Mouse (Mus musculus) kidney, postnatal 4 days (tissue): ENCODE results near the gene Eepd1.
"Not testable (repeated sequence)": the region's sequence is repeated elsewhere in the genome, so short reads cannot be mapped to it uniquely, and the experiment has no call there.

Experiments
- DNase-seq, 2 experiments: peaks; one replicate each; pipeline ENCODE4 v3.0.0; 2021; ENCODE audit warnings: mixed read lengths in 2 of 2

Gene Eepd1

DNA sequence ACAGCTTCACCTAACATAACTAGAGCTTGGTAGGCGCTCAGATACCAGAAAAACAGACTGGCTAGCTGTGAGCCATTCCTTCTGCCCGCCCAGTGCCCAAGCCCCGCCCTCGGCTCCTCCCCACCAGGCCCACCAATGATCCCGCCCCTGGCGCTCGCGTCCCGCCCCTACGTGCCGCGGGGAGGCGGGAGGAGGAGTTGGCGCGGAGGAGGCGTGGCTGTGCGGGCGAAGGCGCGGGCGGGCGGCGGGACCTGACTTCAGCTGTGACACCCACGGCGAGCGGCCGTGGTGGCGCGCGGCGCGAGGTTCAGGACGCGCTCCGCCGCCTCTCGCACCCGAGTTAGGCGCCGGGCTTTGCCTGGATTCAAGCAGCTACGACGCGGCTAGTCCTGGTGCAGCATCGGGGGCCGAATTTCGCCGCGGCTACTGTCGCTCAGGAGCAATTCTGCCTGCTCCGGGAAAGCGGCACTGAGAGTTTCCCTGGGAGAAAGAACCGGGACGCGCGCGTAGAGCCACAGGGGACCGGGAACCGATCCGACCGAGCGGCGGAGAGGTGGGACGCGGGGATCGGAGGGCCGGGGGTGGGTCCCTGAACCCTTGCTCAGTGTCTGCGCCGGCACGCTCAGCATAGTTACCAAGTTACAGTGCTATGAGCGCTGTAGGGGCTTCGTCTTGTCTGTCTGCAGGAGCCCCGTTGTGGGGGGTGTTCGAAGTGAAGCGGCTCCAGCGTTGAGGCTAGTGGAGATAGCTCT is at the start of gene Eepd1:
Gene Eepd1, plus strand, starts transcription at position 204 of the 752 bp plus-strand sequence.
- peak; percentile 98 for DNase-seq

GRCm38 (mm10) chr9:25438836-25439235 is 42.5 kb upstream of the Eepd1 start:
- DNase-seq = peak in 1 of 2 experiments; percentile 11

GRCm38 (mm10) chr9:25440046-25440445 is 41.3 kb upstream of the Eepd1 start:
- DNase-seq = not testable (repeated sequence)

GRCm38 (mm10) chr9:25442041-25442440 is 39.3 kb upstream of the Eepd1 start:
- DNase-seq = no peak

DNA sequence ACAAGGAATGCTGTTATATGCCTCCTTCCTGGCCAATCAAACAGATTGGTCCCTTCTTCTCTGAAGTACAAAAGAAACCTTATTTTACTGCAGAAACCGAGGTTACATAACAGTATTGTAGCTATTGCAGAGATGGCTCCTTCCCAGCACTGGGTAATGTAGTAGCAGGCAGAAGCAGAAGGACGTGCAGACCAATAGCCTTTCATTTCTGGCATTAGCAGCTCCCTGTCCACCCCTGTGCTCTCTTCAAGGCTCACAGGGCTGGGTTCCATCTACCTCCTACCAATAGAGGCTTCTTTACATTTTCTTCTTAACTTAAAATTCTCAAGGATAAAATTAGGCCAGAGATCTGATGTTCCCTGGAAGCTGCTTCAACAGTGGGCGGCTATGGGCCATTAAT is 38.3 kb upstream of the Eepd1 start:
- DNase-seq = no peak

GRCm38 (mm10) chr9:25443546-25443945 is 37.8 kb upstream of the Eepd1 start:
- no peak for DNase-seq

DNA sequence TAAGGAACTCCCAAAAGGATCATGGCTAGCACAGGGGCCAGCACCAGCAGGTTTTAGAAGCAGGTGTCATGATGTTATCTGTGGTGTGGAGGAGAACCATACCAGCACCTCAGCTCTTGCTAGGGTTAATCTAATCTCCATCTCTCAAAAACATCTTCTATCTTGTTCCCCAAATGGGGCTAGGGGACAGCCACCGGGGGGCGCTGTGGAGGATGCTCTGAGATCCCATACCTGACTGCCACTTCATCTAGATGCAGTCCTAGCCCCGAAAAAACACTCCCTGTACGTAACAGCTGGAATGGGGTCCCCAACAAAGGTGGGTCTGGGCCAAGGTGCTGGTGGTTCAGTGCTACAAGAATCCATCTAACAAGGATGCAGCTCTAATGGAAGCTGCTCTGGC is 31.0 kb upstream of the Eepd1 start:
- DNase-seq = no peak

DNA sequence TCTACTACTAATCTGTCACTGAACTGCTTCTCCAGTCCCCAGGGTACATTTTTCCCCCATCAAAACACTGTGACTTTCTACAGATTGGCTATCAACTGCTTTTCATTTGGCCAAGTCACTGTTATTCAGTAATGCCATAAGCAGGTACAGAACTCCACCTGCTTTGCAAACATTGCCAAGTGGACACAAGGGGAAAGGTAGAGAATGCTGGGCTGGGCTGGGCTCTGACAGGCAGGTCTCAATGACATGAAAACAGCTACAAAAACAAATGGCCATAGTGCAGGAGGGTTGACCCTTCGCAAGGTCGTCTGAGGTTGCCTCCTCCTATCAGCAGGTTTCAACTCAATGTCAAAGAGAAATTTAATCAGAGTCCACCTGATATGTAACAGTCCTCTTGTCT is 26.3 kb upstream of the Eepd1 start:
- DNase-seq = no peak

- no peak for DNase-seq
Observed at GRCm38 (mm10) chr9:25460835-25461555, 20.4 kb upstream of the Eepd1 start.

GRCm38 (mm10) chr9:25464305-25464704 is 17.0 kb upstream of the Eepd1 start:
- no peak for DNase-seq

DNA sequence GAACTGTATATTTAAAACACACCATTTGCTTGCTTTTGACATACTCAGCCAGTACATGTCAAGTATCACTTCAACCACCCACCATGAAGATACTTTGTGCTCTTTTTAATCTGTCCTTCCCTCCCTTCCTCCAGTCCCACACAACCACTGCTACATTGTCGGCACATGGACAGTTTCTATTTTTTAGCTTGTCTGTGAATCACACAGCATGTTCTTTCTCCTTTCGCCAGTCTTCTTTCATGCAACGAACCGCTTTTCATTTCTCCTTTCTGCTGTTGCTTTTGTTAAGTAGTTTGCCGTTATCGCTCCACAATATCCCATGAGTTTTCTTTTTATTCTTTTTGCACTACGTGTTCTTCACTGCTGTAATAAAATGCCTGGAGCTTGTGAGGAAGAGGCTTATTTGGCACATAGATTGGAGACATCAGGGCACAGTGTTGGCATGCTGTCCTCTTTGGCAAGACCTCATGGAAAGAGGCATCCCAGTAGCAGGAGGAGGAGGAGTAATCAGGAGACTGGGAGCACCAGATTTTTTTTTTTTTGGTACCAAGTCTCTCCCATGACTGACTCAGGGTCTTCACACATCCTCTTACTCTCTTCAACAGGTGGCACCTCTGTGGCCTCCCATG is 1.8 kb upstream of the Eepd1 start:
- DNase-seq = no peak

DNA sequence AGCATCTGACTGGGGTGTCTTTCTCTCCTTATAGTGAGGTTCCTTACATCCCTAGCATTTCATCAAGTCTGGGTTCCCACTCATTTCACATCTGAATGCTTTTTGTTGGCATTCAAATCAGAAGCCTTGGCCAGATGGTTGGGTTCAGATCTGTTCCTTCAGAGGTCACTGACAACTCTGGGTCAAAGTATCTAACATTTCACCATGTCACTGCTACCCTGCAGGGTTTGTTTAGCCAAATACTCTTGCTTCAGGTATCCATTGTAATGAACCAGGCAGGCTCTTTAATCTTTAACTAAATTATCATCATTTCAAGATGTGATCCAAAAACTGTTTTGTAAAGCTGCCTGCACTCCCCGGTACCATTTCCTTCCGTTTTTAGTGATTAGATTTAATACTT is 671 bp upstream of the Eepd1 start:
- DNase-seq = no peak

GRCm38 (mm10) chr9:25482322-25482998 is 1.1 kb downstream of the Eepd1 start:
- peak in 1 of 2 experiments; percentile 23 for DNase-seq

DNA sequence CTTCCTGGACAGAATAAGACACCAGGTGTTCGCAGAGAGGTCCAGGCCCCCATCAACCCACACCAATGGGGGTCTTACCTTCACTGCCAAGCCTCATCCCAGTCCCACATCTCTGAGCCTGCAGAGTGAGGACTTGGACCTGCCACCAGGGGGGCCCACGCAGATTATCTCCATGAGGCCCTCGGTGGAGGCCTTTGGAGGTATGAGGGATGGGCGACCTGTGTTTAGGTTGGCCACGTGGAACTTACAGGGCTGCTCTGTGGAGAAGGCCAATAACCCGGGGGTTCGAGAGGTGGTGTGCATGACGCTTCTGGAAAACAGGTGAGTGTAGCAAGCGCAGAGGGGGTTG is 1.6 kb downstream of the Eepd1 start:
- peak in 1 of 2 experiments; percentile 27 for DNase-seq

GRCm38 (mm10) chr9:25483931-25484618 is 2.7 kb downstream of the Eepd1 start:
- DNase-seq = no peak

- DNase-seq = no peak
Observed at GRCm38 (mm10) chr9:25484619-25484986, 3.3 kb downstream of the Eepd1 start.

GRCm38 (mm10) chr9:25485006-25485405 is 3.7 kb downstream of the Eepd1 start:
- no peak for DNase-seq

DNA sequence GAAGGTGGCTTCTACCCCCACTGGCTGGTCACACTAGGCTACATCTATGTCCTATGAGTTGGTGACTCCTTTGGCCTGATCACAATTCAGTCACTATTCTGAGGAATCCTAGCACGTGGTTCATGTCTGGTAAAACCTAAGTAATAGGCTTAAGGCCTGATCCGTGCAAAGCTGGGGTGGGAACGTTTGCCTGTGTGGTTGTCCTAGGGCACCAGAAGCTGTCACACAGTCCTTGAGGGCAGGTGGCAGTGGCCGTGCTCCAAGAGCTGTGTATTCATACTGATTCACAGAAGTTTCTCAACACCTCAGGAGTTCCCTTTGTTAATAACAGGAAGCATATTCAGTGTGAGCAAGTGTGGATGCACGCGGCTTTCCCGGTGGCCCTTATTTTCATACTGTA is 4.1 kb downstream of the Eepd1 start:
- DNase-seq = no peak

DNA sequence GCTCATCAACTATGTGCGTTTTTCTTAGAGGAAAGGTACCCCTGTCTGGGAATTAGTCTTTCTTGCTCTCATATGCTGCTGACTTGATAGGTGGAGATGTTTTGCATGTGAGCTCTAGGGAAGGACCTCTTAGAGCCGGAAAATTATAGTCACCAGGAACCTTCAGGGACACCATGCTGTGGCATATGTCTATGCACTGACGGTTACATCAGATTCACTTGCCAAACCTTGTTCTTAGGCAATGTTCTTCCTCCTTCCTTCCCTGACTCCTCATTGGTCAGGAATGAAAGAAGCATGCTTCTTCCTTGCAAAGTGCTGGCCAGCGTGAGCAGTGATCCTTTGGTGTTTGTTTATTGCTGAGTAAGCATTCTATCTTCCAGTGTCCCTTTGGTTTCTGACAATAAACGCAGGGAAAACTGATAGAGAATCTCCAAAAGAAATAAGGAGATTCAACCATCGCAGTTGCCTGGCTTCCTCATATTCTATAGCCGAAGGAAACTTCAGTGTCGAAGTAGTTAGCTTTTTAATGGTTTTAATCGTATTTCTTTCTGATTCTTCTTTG is 5.0 kb downstream of the Eepd1 start:
- DNase-seq = no peak

DNA sequence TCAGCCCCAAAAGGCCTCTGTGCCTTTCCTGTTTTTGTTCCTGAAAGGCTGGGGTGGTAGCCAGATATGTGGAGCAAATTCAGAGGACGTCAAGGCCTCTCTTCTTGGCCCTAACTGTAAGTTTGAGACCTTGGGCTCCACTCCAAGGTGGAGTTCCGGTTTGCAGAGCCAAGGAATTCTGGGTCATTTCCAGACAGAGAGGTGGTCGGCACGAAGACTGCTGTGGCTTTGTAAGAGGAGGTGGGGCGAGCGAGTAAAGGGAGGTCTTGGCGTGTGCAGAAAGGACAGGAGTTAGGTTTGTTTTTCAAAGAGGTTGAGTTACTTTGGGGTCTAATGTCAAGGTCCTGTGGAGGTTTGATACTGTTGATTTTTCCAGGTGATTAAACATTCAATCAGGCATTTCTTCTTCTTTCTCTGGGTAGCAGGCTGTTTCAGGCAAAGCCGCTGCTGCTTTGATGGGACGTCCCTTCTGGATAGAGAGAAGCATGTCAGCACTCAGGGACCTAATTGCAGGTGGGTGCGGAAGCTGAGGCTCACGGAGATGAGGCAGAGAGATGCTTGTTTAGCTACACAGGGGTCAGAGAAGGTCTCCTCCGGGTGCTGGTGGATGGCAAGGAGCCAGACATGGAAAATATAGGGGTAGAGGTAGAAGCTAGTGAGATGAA is 6.2 kb downstream of the Eepd1 start:
- DNase-seq = peak; percentile 51 to 59

- DNase-seq = no peak
Observed at GRCm38 (mm10) chr9:25488581-25488980, 7.2 kb downstream of the Eepd1 start.
